Mouse (Mus musculus) erythroblast, embryonic 14.5 days (primary cell): ENCODE data around the gene Cntnap1. TPM values are rescaled to one million over a fixed set of nuclear protein-coding genes. Genes with fewer than 3 reads are reported as not detected.

Experiments used
- H3K27me3 ChIP-seq: 2 replicates; pipeline ENCODE4 v1.6.1; 2012; ENCODE audit warnings: inconsistent platforms; ENCODE audit not compliant: control insufficient read depth
- H3K36me3 ChIP-seq: 2 replicates; pipeline ENCODE4 v1.6.1; 2012; ENCODE audit warnings: mild to moderate bottlenecking, inconsistent platforms; ENCODE audit not compliant: control insufficient read depth
- H3K4me1 ChIP-seq: 2 replicates; pipeline ENCODE4 v1.6.1; 2012; ENCODE audit warnings: inconsistent platforms; ENCODE audit not compliant: control insufficient read depth
- H3K4me3 ChIP-seq: replicated peaks from 2 replicates; pipeline ENCODE3; 2012; ENCODE audit warnings: moderate library complexity, mild to moderate bottlenecking, inconsistent platforms
- H3K9me3 ChIP-seq: 2 replicates; pipeline ENCODE4 v1.6.1; 2012; ENCODE audit warnings: low read length, inconsistent platforms, mixed read lengths; ENCODE audit not compliant: control insufficient read depth
- GATA1 ChIP-seq: IDR thresholded peaks from 2 replicates; pipeline ENCODE4 v1.6.1; 2012; ENCODE audit warnings: low read length, inconsistent platforms, mixed read lengths
- TAL1 ChIP-seq: IDR thresholded peaks from 3 replicates; pipeline ENCODE4 v1.6.1; 2012; ENCODE audit warnings: low read length, inconsistent platforms, mixed read lengths
- polyA plus RNA-seq: library from polyadenylated mRNA; stranded (reverse); fragments of >175 nt; gene quantifications from 2 replicates; pipeline ENCODE4 v1.2.3, GENCODE M21; 2012

Gene Cntnap1
- polyA plus RNA-seq, 1 experiment: 0.01 TPM

DNA sequence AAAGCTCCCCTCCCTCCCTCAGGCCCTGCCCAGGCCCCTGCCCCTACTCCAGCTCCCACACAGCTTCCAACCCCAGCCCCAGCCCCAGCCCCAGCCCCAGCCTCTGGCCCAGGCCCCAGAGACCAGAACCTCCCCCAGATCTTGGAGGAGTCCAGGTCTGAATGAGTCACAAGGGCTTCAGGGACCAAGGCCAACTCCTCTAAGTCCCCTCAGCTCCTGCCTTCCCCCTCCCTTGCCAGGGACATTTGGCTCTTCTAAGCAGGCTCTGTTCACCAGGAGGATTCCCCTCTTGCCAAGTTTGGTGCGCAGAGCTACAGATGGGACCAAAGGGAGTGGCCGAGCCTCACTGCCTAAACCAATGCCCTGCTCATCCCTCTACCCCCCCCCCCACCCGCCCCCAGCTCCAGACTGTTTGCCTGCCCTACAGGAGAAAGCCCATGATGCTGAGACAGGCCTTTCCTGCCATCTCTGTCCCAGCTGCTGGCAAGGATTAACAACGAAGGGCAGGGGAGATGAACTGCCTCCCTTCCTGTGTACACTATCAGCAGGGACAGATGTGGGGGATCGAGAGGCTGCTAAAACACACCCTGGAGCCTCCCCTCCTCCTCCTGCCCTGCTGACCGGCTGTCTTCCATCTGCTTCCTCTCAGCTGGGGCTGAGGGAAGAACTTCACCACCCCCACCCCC is 19.3 kb downstream of the Cntnap1 start:
- peak overlapping the region; percentile 41 for H3K4me3 ChIP-seq
- H3K36me3 ChIP-seq: peaks cover 66% of the 10 kb centered on the region
- H3K4me1 ChIP-seq: peaks cover 52% of the 10 kb centered on the region
- TF ChIP-seq TAL1 (peak; percentile 83), GATA1 (peak; percentile 71)
- H3K27me3 ChIP-seq: peaks cover 2% of the 10 kb centered on the region
- H3K9me3 ChIP-seq: peaks cover 7% of the 10 kb centered on the region; the same call in 1 of the 2 replicates

DNA sequence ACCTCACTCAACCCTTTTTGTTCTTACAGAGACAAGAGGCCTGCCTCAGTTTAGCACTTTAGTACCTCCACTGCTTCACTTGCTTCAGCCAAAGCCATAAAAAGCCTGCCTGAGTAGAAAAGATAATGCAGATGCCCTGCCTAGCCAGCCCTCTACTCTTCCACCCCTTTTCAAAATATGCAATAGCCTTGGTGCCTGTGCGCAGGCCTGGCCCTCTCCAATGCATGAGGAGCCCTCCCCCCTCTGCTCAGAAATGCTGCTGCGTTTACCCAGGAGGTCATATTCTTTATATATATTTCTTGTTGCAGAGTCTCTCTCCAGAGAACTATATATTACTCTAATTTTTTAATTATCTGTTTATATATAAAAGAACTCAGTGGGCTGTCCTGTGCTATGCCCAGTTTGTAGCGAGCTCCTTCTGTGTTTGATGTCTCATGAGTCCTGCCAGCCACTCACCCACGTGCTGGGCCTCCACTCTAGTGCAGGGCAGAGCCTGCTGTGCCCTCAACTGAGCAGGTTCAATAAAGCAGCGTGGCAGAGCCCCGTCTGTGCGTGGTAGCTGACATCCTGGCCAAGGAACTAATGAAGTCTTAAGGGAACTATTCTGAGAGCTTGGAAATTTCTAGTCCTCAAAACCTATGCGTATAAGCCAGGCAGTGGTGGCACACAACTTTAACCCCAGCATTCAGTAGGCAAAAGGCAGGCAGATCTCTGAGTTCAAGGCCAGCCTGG is 20.0 kb downstream of the Cntnap1 start:
- no peaks in the 10 kb centered on the region; the same call in 1 of the 2 replicates for H3K27me3 ChIP-seq
- peaks cover 7% of the 10 kb centered on the region; the same call in 1 of the 2 replicates for H3K9me3 ChIP-seq
- H3K4me1 ChIP-seq: peaks cover 52% of the 10 kb centered on the region
- peak overlapping the region; percentile 41 for H3K4me3 ChIP-seq
- H3K36me3 ChIP-seq: peaks cover 71% of the 10 kb centered on the region
- TF ChIP-seq GATA1: no peak
- TF ChIP-seq TAL1: no peak

GRCm38 (mm10) chr11:101190913-101191907 is 20.9 kb downstream of the Cntnap1 start:
- Histone ChIP-seq H3K4me3 (no peak overlapping the region), H3K36me3 (peaks cover 79% of the 10 kb centered on the region)
- TF ChIP-seq GATA1 (no peak), TAL1 (no peak)

DNA sequence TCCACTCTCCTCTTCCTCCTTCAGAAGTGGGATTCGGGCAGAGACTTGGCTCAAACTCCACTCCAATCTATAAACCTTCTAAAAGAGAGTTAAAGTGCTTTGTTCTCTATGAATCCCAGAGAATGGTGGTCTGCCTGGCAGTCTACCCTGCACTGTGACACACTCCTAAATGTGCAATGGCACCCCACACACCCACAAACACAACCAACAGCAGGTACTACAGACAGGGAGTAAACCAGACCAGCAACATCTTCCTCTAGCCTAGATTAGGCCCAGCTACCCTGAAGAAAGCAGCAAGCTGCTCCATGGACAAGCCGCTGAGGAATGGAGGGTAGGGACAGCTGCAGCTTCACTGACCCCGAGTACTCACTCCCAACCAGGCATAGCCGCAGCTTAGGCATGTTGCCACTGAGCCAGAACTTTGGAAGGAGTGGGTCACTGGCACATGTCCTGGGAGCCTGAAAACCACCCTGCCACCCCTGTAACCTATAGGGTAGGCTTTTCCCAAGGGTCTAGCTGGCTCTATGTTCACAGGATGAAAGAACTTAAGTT is 21.7 kb downstream of the Cntnap1 start:
- H3K27me3 ChIP-seq: no peaks in the 10 kb centered on the region
- H3K4me1 ChIP-seq: peaks cover 50% of the 10 kb centered on the region
- H3K36me3 ChIP-seq: peaks cover 80% of the 10 kb centered on the region
- peaks cover 1% of the 10 kb centered on the region; the same call in 1 of the 2 replicates for H3K9me3 ChIP-seq
- no peak overlapping the region for H3K4me3 ChIP-seq
- TF ChIP-seq TAL1: no peak
- no peak for TF ChIP-seq GATA1

More at GRCm38 (mm10) chr11:101190913-101191907, 20.9 kb downstream of the Cntnap1 start:
- peaks cover 7% of the 10 kb centered on the region; the same call in 1 of the 2 replicates for H3K9me3 ChIP-seq
- H3K27me3 ChIP-seq: no peaks in the 10 kb centered on the region
- H3K4me1 ChIP-seq: peaks cover 50% of the 10 kb centered on the region

- Histone ChIP-seq H3K4me3 (no peak overlapping the region), H3K4me1 (peaks cover 50% of the 10 kb centered on the region), H3K27me3 (no peaks in the 10 kb centered on the region), H3K36me3 (peaks cover 81% of the 10 kb centered on the region), H3K9me3 (no peaks in the 10 kb centered on the region)
- TF ChIP-seq GATA1: no peak
- no peak for TF ChIP-seq TAL1
Measured at GRCm38 (mm10) chr11:101192646-101193045, 22.3 kb downstream of the Cntnap1 start.

DNA sequence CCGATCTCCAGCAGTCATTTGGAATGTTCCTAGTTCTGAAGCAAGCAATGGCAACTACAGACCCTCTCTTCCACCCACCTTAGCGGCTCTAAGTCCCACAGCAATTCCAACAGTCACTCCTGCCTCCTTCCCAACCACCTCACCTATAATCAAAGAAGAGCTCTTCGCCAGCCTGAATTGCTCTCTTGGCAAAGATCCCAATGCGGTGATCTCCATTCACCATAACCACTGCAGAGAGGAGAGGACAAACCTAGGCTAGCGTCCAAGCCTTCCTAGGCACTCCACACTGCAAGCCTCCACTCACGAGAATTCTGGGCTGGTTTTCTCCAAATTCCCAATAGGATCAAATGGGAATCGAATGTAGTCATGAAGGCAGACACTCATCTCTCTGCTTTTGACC is 22.8 kb downstream of the Cntnap1 start:
- Histone ChIP-seq H3K36me3 (peaks cover 83% of the 10 kb centered on the region), H3K9me3 (no peaks in the 10 kb centered on the region), H3K4me3 (no peak overlapping the region), H3K27me3 (no peaks in the 10 kb centered on the region), H3K4me1 (peaks cover 48% of the 10 kb centered on the region)
- TF ChIP-seq TAL1 (no peak), GATA1 (no peak)

GRCm38 (mm10) chr11:101194137-101194536 is 23.8 kb downstream of the Cntnap1 start:
- no peaks in the 10 kb centered on the region for H3K9me3 ChIP-seq
- TF ChIP-seq TAL1 (no peak), GATA1 (no peak)
- H3K27me3 ChIP-seq: no peaks in the 10 kb centered on the region
- no peak overlapping the region for H3K4me3 ChIP-seq
- peaks cover 45% of the 10 kb centered on the region for H3K4me1 ChIP-seq
- peaks cover 85% of the 10 kb centered on the region for H3K36me3 ChIP-seq

DNA sequence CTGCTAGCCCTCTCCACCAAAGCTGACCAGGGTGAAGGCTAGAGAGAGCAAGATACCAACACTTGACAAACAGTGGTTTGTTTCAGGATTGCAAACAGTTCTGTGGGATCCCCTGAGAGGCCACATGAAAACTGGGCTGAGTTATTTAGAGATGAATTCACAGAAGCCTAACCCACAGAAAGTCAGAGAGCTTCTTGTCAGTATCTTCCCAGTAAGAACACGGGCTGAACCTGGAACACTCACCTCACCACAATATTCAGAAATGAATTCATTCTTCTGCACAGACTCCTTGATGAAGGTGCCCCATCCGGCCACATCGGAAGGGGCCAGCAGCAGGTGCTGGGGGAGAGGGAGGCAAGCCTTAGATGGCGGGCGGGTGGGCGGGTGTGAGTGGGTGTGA is 24.3 kb downstream of the Cntnap1 start:
- Histone ChIP-seq H3K27me3 (no peaks in the 10 kb centered on the region), H3K9me3 (no peaks in the 10 kb centered on the region), H3K4me1 (peaks cover 45% of the 10 kb centered on the region), H3K4me3 (no peak overlapping the region), H3K36me3 (peaks cover 89% of the 10 kb centered on the region)
- TF ChIP-seq TAL1 (no peak), GATA1 (no peak)
